Mouse (Mus musculus) lung, postnatal 0 days (tissue): ENCODE results near the gene Gatad2a.

ENCODE experiments used
- CTCF ChIP-seq: IDR thresholded peaks from 2 replicates; pipeline ENCODE4 v1.5.1; 2016; ENCODE audit warnings: antibody characterized with exemption, mild to moderate bottlenecking
- EP300 ChIP-seq: IDR thresholded peaks from 2 replicates; pipeline ENCODE4 v1.6.1; 2016; ENCODE audit warnings: antibody characterized with exemption, mild to moderate bottlenecking, control low read depth

DNA sequence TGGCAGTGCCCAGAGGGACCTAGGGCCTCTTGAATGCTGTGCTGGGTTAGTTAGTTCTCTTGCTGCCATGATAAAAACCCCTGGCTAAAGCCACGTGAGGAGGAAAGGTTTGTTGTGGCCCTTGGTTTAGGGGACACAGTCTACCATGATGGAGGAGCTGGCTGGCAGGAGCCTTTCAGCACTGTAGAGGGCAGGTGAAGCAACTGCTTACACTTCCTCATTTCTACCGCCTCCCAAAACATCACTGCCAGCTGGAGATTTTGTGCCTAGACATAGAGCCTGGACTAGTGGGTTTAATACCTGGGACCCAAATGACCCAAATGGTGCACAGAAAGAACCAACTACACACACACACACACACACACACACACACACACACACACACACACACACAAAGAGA, 134.9 kb downstream of the Gatad2a start:
- no peak for TF ChIP-seq CTCF
- TF ChIP-seq EP300 = no peak
